In genomic region chr5:101242651-101243050, GRCm38 (mm10) we compare ENCODE assay signal across 13 mouse cellular contexts.
A peak's percentile ranks its signal among the peaks of the same experiment; 100 is the strongest.
DNase-seq lines count a peak whose midpoint lies in the region; ATAC-seq and TF ChIP-seq lines count a peak whose summit lies in the region.
"Had no signal": no experiment of that assay in that cellular context is flagged by ENCODE, and none has a peak within 500 bp of the region (broad histone marks: within the 10 kb centered on the region; RNA-seq: fewer than 3 reads in every experiment).

No protein-coding gene starts in this region.

- H3K4me1 ChIP-seq in kidney, postnatal 0 days (replicated peaks; ENCODE audit: insufficient read depth, low read length): no peaks in the 10 kb centered on the region
- no peaks in the 10 kb centered on the region for H3K4me1 ChIP-seq in kidney, embryonic 16.5 days (ENCODE audit: insufficient read depth, low read length)
- H3K4me1 ChIP-seq: heart, embryonic 13.5 days; limb, embryonic 15.5 days; stomach, embryonic 15.5 days had no signal

- no peak overlapping the region for H3K27ac ChIP-seq in kidney, postnatal 0 days
- no peak overlapping the region for H3K27ac ChIP-seq in layer of hippocampus, adult 2 months
- H3K27ac ChIP-seq in kidney, embryonic 16.5 days (ENCODE audit: low read length): no peak overlapping the region
- H3K27ac ChIP-seq: gastrocnemius, adult 2 months; heart, embryonic 13.5 days; hindbrain, embryonic 15.5 days; limb, embryonic 15.5 days; stomach, embryonic 15.5 days had no signal

- H3K4me3 ChIP-seq in kidney, postnatal 0 days (replicated peaks; ENCODE audit: low read depth, low read length): no peak overlapping the region
- H3K4me3 ChIP-seq in layer of hippocampus, adult 2 months: no peak overlapping the region
- no peak overlapping the region for H3K4me3 ChIP-seq in kidney, embryonic 16.5 days (ENCODE audit: low read length)
- H3K4me3 ChIP-seq: gastrocnemius, adult 2 months; heart, embryonic 13.5 days; hindbrain, embryonic 15.5 days; limb, embryonic 15.5 days; stomach, embryonic 15.5 days had no signal

- H3K27me3 ChIP-seq in kidney, postnatal 0 days (ENCODE audit: insufficient read depth, low read length): no peaks in the 10 kb centered on the region
- H3K27me3 ChIP-seq in kidney, embryonic 16.5 days (ENCODE audit: insufficient read depth, low read length): no peaks in the 10 kb centered on the region
- H3K27me3 ChIP-seq: heart, embryonic 13.5 days; limb, embryonic 15.5 days; stomach, embryonic 15.5 days had no signal

- 72% methylated on average over 2 of the region's 2 CpGs for WGBS in kidney, postnatal 0 days
- 90% methylated on average over 2 of the region's 2 CpGs for whole genome bisulfite sequencing in kidney, embryonic 16.5 days

- no peaks in the 10 kb centered on the region for H3K9me3 ChIP-seq in kidney, postnatal 0 days (replicated peaks; ENCODE audit: low read length)
- no peaks in the 10 kb centered on the region for H3K9me3 ChIP-seq in kidney, embryonic 16.5 days (ENCODE audit: low read length)
- H3K9me3 ChIP-seq: heart, embryonic 13.5 days; hindbrain, embryonic 15.5 days; limb, embryonic 15.5 days; stomach, embryonic 15.5 days had no signal

- no peaks in the 10 kb centered on the region for H3K36me3 ChIP-seq in kidney, postnatal 0 days (ENCODE audit: insufficient read depth, low read length)
- H3K36me3 ChIP-seq in kidney, embryonic 16.5 days (ENCODE audit: insufficient read depth, low read length): no peaks in the 10 kb centered on the region
- H3K36me3 ChIP-seq: heart, embryonic 13.5 days; hindbrain, embryonic 15.5 days; limb, embryonic 15.5 days; stomach, embryonic 15.5 days had no signal

- H3K4me2 ChIP-seq in kidney, postnatal 0 days (ENCODE audit: low read length): no peak overlapping the region
- H3K4me2 ChIP-seq in kidney, embryonic 16.5 days (replicated peaks; ENCODE audit: low read depth, low read length): no peak overlapping the region
- H3K4me2 ChIP-seq: heart, embryonic 13.5 days; hindbrain, embryonic 15.5 days; limb, embryonic 15.5 days; stomach, embryonic 15.5 days had no signal

- intact Hi-C loops in left cerebral cortex, postnatal 14 days (cut with DNase I): no loop called here

- TF ChIP-seq CTCF in kidney, postnatal 0 days (IDR thresholded peaks at IDR 0.05; ENCODE audit: low read depth): peak; percentile 8; the same call in 1 of the 2 replicates
- peak; percentile 43 for TF ChIP-seq CTCF in layer of hippocampus, adult 2 months (conservative IDR thresholded peaks at IDR 0.05)

- no peak overlapping the region for H3K9ac ChIP-seq in kidney, postnatal 0 days (ENCODE audit: low read depth, low read length)
- no peak overlapping the region for H3K9ac ChIP-seq in kidney, embryonic 16.5 days (replicated peaks; ENCODE audit: low read length)
- H3K9ac ChIP-seq: heart, embryonic 13.5 days; hindbrain, embryonic 15.5 days; limb, embryonic 15.5 days; stomach, embryonic 15.5 days had no signal

- DNase-seq in kidney, postnatal 0 days (ENCODE audit: low spot score): no peak
- DNase-seq in kidney, postnatal 25 days: no peak
- peak; percentile 33 to 41 for DNase-seq in layer of hippocampus, adult 2 months (ENCODE audit: low spot score in 2 of 2)
- DNase-seq in left cerebral cortex, postnatal 14 days (ENCODE audit: low spot score in 2 of 2): peak; percentile 66 to 70
- peak; percentile 50 for DNase-seq in telencephalon, adult 2 months (ENCODE audit: low read depth, low spot score)
- no peak for DNase-seq in kidney, postnatal 14 days
- no peak for DNase-seq in adrenal gland, adult 18-20 months (ENCODE audit: low spot score in 2 of 2)
- DNase-seq: gastrocnemius, adult 2 months had no signal

- no peak for ATAC-seq in kidney, postnatal 0 days (replicated peaks; ENCODE audit: low FRiP score, low read depth)
- no peak for ATAC-seq in kidney, embryonic 16.5 days (ENCODE audit: low FRiP score, low TSS enrichment)

Comparison
In these comparisons a context has a peak if more than half of its experiments do, and no peak if none do; other contexts are left out.
1. DNase-seq: peak in layer of hippocampus, adult 2 months (2 of 2), left cerebral cortex, postnatal 14 days (2 of 2) and telencephalon, adult 2 months (single experiment); none in kidney, postnatal 0 days (single experiment), kidney, postnatal 25 days (0 of 2), kidney, postnatal 14 days (single experiment) and adrenal gland, adult 18-20 months (0 of 2).